Mouse (Mus musculus) cerebellum, adult 2 months (tissue): ENCODE measurements around the gene Spata31d1a.

Experiments used
- CTCF ChIP-seq: fragments of 200-500 bp; IDR thresholded peaks from 2 replicates; pipeline ENCODE4 v1.5.1; 2011; ENCODE audit warnings: low read depth, mild to moderate bottlenecking, control low read depth, low read length, moderate library complexity, borderline replicate concordance; ENCODE audit not compliant: insufficient read depth
- POLR2A ChIP-seq: fragments of 200-500 bp; IDR thresholded peaks from 2 replicates; pipeline ENCODE4 v1.6.1; 2011; ENCODE audit warnings: low read length, control low read depth, borderline replicate concordance; ENCODE audit not compliant: insufficient read depth

DNA sequence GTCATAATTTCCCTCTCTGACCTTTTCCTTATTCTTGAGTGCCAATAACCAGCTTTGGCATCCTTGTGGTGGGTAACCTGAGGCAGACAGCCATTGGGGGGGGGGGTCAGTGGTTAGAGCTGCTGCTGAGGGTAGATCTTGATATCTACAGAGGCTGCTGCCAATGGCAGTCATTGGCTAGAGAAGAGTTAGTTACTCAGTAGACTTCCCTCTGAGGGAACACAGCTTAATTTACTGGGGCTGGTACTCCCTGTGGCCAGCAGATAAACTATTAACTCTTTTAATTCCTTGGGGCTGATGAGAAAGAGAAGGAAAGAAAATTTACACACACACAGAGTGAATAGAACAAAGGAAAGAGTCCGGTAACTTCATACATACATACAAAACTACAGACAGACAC is 9.3 kb upstream of the Spata31d1a start:
- TF ChIP-seq CTCF (no peak), POLR2A (no peak)
